Mouse (Mus musculus) midbrain, postnatal 0 days (tissue): ENCODE measurements around the gene Cdc42bpg. TPM values are rescaled to one million over a fixed set of nuclear protein-coding genes. Genes with fewer than 3 reads are reported as not detected.

Experiments used
- ATAC-seq: fragments of 200-750 bp; cut with Nextera tagmentation; 2 replicates; pipeline ENCODE4 v1.8.0; 2017; ENCODE audit warnings: moderate number of reproducible peaks, mild to moderate bottlenecking, moderate TSS enrichment, moderate library complexity; ENCODE audit not compliant: low FRiP score
- DNase-seq: peaks from one replicate; pipeline ENCODE4 v3.0.0-alpha.2; 2015; ENCODE audit warnings: low spot score
- H3K27ac ChIP-seq: fragments of 300-500 bp; sonication (generic); 2 replicates; pipeline ENCODE4 v1.5.1; 2014; ENCODE audit warnings: low read depth, mild to moderate bottlenecking, low read length, mixed read lengths
- H3K27me3 ChIP-seq: fragments of 300-500 bp; sonication (generic); 2 replicates; pipeline ENCODE4 v1.6.1; 2014; ENCODE audit warnings: low read length, control low read depth, mixed read lengths; ENCODE audit not compliant: insufficient read depth
- H3K36me3 ChIP-seq: fragments of 300-500 bp; sonication (generic); 2 replicates; pipeline ENCODE4 v1.6.1; 2014; ENCODE audit warnings: low read length, control low read depth, mixed read lengths; ENCODE audit not compliant: insufficient read depth
- H3K4me1 ChIP-seq: fragments of 300-500 bp; sonication (generic); 2 replicates; pipeline ENCODE4 v1.6.1; 2014; ENCODE audit warnings: mild to moderate bottlenecking, control low read depth, antibody characterized with exemption, low read length, mixed read lengths; ENCODE audit not compliant: insufficient read depth
- H3K4me2 ChIP-seq: fragments of 300-500 bp; sonication (generic); 2 replicates; pipeline ENCODE4 v1.6.1; 2014; ENCODE audit warnings: low read depth, mild to moderate bottlenecking, low read length, mixed read lengths; ENCODE audit not compliant: poor library complexity, severe bottlenecking
- H3K4me3 ChIP-seq: fragments of 300-500 bp; sonication (generic); 2 replicates; pipeline ENCODE4 v1.5.1; 2014; ENCODE audit warnings: low read depth, mild to moderate bottlenecking, low read length, moderate library complexity
- H3K9ac ChIP-seq: fragments of 300-500 bp; sonication (generic); replicated peaks from 2 replicates; pipeline ENCODE4 v1.6.1; 2014; ENCODE audit warnings: mild to moderate bottlenecking, low read length, moderate library complexity, mixed read lengths; ENCODE audit not compliant: poor library complexity, severe bottlenecking
- H3K9me3 ChIP-seq: fragments of 300-500 bp; sonication (generic); 2 replicates; pipeline ENCODE4 v1.6.1; 2016; ENCODE audit warnings: low read length, control low read depth
- CTCF ChIP-seq: IDR thresholded peaks from 2 replicates; pipeline ENCODE4 v1.5.1; 2016; ENCODE audit warnings: antibody characterized with exemption, mild to moderate bottlenecking
- WGBS: fragments of 180-500 bp; shearing (Covaris S2); extraction: QIAGEN DNeasy Blood & Tissue Kit; methylation state at CpG from one replicate; pipeline ENCODE4 v1.1.7; 2014; 5-methylcytosine and 5-hydroxymethylcytosine counted together
- polyA plus RNA-seq: library from polyadenylated mRNA; unstranded; fragments of >200 nt; fragmentation: Nextera tagmentation; extraction: Ambion mirVana; gene quantifications from 2 replicates; pipeline ENCODE4 v1.2.1, GENCODE M21; 2015
- total RNA-seq: library from RNA; depleted of rRNA; stranded (reverse); fragments of >200 nt; gene quantifications from 2 replicates; pipeline ENCODE4 v1.2.3, GENCODE M21; 2014

Cdc42bpg gene
- total and polyA plus RNA-seq, 2 experiments from 2014 or later, result 0.67 to 4.8 TPM

DNA sequence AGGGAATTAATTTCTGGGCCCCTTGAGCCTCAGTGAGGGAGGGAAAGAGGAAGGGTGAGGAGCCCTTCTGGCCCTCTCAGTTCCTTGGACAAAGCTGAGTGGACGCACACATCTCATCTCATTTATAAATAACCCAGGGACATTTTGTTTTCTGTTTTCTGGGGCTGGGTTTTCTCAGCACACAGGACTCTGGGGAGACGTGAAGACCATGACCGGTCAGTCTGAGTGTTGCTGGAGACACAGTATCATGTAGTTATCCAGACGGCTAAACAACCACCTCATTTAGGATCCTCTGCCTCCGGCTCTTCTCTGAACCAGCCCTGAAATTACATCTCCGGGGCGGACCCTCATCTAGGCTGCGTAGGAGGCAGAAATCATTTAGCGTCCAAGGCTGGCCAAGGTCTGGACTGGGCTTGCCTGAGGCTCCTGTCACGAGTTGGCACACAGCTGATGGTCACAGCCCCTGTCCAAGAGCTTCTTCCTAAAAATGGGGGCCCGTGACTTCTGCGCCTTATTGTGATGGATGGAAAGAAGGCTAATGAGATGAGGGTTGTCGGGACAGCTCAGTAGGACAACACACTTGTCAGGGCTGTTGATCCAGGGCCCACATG lies 32.2 kb upstream of the Cdc42bpg start:
- no peaks in the 10 kb centered on the region for H3K9me3 ChIP-seq
- no peak overlapping the region for H3K27ac ChIP-seq
- DNase-seq (no peak), ATAC-seq (no peak)
- no peak overlapping the region for H3K4me2 ChIP-seq
- peaks cover 12% of the 10 kb centered on the region; the same call in 1 of the 2 replicates for H3K4me1 ChIP-seq
- no peaks in the 10 kb centered on the region for H3K36me3 ChIP-seq
- 92% methylated on average over 13 of the region's 13 CpGs for WGBS
- no peak for TF ChIP-seq CTCF
- H3K27me3 ChIP-seq, result no peaks in the 10 kb centered on the region
- no peak overlapping the region for H3K4me3 ChIP-seq
- H3K9ac ChIP-seq, result no peak overlapping the region

DNA sequence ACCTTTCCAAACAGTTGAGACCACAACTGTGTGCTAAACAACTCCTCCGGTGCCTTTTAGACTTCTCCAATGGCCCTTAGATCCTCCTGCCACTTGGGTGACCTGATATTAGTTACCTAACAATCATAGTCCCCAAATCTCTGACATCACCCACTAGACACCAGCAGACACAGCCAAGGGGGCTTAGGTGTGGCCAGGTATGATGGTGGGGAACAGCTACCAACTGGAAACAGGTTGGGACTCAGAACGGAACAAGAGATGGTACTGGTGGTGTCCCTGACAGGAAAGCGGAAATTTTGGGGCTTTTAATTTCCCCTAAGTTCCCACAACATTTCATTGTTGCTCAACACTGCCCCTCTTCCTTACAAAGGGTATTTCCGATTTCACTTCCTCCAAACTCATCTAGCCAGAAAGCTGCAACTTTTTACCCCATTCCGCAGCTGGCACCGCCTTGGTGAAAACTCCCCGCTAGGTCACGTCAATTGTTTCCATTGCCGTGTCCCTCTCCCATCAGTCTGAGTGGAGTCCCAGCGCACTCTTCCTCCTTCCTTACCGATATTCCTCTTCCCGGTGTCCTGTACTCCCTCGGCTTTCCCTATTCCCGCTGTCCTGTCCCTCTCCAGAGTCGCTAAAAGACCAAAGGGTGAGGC lies 30.4 kb upstream of the Cdc42bpg start:
- TF ChIP-seq CTCF, result peak; percentile 32
- Histone ChIP-seq H3K4me1 (peaks cover 20% of the 10 kb centered on the region; the same call in 1 of the 2 replicates), H3K27me3 (no peaks in the 10 kb centered on the region), H3K4me2 (peak overlapping the region; percentile 91), H3K4me3 (peak overlapping the region; percentile 81), H3K9ac (peak overlapping the region; percentile 59; the same call in 1 of the 2 replicates), H3K27ac (peak overlapping the region; percentile 78), H3K36me3 (peaks cover 7% of the 10 kb centered on the region; the same call in 1 of the 2 replicates), H3K9me3 (no peaks in the 10 kb centered on the region)
- peak; percentile 19 for DNase-seq
- peak; percentile 6; the same call in 1 of the 2 replicates for ATAC-seq
- whole genome bisulfite sequencing, result 8% methylated on average over 15 of the region's 15 CpGs

DNA sequence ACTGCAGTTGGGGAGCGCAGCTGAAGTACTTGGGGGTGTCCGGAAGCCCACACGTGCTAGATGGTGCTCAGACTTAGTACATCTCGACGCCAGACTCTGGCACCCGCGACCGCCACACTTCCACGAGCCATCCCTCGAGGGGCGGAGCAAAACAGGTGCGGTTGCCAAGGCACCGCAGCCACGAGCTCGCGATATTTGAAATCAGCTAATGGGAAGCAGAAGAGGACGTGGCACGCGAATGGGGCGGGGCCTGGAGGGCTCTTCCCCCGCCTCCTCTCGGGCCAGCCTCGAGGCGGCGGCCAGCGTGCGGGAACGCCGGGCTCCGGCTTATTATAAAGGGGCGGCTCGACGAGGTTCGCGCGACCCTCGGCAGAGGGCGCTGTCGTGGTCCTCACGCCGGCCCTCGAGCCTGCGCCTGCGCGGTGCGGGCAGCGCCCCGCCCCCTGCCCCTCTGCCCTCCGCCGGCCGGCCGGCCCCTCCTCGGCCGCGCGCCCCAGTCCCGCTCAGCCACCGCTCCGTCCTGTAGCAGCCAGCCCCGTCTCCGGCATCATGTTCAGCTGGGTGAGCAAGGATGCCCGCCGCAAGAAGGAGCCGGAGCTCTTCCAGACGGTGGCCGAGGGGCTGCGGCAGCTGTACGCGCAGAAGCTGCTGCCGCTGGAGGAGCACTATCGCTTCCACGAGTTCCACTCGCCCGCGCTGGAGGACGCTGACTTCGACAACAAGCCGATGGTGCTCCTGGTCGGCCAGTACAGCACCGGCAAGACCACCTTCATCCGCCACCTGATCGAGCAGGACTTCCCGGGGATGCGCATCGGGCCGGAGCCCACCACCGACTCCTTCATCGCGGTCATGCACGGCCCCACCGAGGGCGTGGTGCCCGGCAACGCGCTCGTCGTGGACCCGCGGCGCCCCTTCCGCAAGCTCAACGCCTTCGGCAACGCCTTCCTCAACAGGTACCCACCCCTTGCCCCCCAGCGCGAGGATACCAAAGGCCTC lies 29.5 kb upstream of the Cdc42bpg start, which contains the start of gene Ehd1:
Ehd1 (plus strand) TSS at position 300 of the 996 bp plus-strand sequence.
- WGBS, result under 1% methylated on average over 93 of the region's 106 CpGs

DNA sequence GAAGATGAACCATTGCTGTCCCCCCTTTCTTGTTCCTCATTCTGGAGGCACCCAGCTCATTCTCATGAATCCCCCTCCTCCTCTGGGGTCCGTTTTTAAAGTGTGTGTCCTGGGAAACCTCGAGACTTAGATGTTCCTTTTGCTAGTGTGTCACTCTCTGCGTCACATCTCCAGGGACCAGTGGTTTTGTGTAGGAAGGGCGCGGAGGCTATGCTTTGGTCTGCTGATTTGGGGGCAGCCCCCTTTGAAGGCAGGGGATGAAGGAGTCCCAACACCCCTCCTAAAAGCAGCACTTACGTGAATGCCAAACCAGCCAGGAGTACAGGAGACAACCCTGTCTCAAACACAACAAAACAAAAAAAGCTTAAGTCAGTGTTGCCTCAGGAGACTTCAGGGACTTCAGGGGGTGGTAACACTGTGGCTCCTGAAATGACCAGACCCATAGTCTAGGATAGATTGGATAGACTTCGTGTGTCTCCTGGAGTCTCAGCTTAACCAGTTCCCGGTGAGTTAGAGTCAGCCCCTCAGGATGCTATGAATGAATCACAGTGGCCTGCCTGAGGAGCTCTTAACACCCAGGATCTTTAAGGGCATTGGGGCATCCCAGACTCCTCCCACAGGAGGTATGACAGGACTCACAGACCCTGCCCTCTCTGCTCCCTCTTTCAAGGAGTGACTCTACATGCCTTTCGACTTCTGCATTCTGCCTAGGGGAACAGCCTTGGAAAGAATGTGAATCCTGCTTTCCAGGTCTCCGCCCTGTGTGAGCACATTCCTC lies 28.4 kb upstream of the Cdc42bpg start:
- H3K27ac ChIP-seq, result no peak overlapping the region; the same call in 1 of the 2 replicates
- H3K27me3 ChIP-seq, result no peaks in the 10 kb centered on the region
- peaks cover 20% of the 10 kb centered on the region; the same call in 1 of the 2 replicates for H3K4me1 ChIP-seq
- no peaks in the 10 kb centered on the region for H3K9me3 ChIP-seq
- 6% methylated on average over 10 of the region's 10 CpGs for WGBS
- ATAC-seq (no peak), DNase-seq (peak; percentile 41)
- peak overlapping the region; percentile 91 for H3K4me2 ChIP-seq
- TF ChIP-seq CTCF, result no peak
- H3K9ac ChIP-seq, result peak overlapping the region; percentile 82
- H3K36me3 ChIP-seq, result peaks cover 18% of the 10 kb centered on the region
- H3K4me3 ChIP-seq, result peak overlapping the region; percentile 81

More for the DNA sequence above, 29.5 kb upstream of the Cdc42bpg start, which contains the start of gene Ehd1:
- H3K36me3 ChIP-seq, result peaks cover 16% of the 10 kb centered on the region
- H3K9me3 ChIP-seq, result no peaks in the 10 kb centered on the region
- peak; percentile 68 for TF ChIP-seq CTCF
- ATAC-seq (peak; percentile 95), DNase-seq (peak; percentile 98)
- peak within 1 kb of the TSS; percentile 82 for H3K9ac ChIP-seq
- peak within 1 kb of the TSS; percentile 81 for H3K4me3 ChIP-seq
- peak within 1 kb of the TSS; percentile 91 for H3K4me2 ChIP-seq
- no peaks in the 10 kb centered on the region for H3K27me3 ChIP-seq
- H3K27ac ChIP-seq, result peak within 1 kb of the TSS; percentile 78
- H3K4me1 ChIP-seq, result peaks cover 20% of the 10 kb centered on the region; the same call in 1 of the 2 replicates
